Mouse (Mus musculus) liver, embryonic 14.5 days (tissue): ENCODE measurements around the gene Naf1.

Experiments
- CTCF ChIP-seq: IDR thresholded peaks from 2 replicates; pipeline ENCODE4 v1.5.1; 2016; ENCODE audit warnings: antibody characterized with exemption, low read depth, control low read depth
- EP300 ChIP-seq: IDR thresholded peaks from 2 replicates; pipeline ENCODE4 v1.6.1; 2016; ENCODE audit warnings: antibody characterized with exemption, low read depth

DNA sequence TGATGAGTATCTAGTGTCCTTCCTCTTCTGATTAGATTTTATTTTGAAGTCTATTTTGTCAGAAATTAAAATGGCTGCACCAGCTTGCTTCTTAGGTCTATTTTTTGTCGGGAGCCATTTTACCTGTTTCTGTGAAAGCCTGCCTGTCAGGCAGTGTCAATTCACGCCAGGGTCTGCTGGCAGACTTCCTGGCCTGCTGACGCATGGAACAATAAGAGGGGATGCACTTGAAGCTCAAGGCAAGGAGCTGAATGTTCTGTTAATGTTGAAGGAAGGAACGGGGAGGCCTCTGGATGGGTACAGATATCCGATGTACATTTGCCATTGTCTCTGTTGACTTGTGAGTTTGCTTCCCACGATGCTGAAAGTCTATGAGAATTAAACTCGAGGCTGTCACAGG lies 56.0 kb downstream of the Naf1 start:
- no peak for TF ChIP-seq CTCF
- TF ChIP-seq EP300: no peak
